Mouse (Mus musculus) hindbrain, embryonic 16.5 days (tissue): ENCODE measurements around the gene Plcg1. TPM values are rescaled to one million over a fixed set of nuclear protein-coding genes. Genes with fewer than 3 reads are reported as not detected.
A peak's percentile ranks its signal among the peaks of the same experiment; 100 is the strongest.

Experiments
- ATAC-seq: fragments of 200-750 bp; cut with Nextera tagmentation; 2 replicates; pipeline ENCODE4 v1.8.0; 2017; ENCODE audit warnings: moderate TSS enrichment, moderate library complexity
- H3K27ac ChIP-seq: fragments of 300-500 bp; sonication (generic); 2 replicates; pipeline ENCODE4 v1.5.1; 2014; ENCODE audit warnings: low read depth, mild to moderate bottlenecking, control low read depth, low read length, moderate library complexity
- H3K27me3 ChIP-seq: fragments of 300-500 bp; sonication (generic); replicated peaks from 2 replicates; pipeline ENCODE4 v1.6.1; 2014; ENCODE audit warnings: low read length; ENCODE audit not compliant: control insufficient read depth, insufficient read depth
- H3K36me3 ChIP-seq: fragments of 300-500 bp; sonication (generic); 2 replicates; pipeline ENCODE4 v1.6.1; 2014; ENCODE audit warnings: mild to moderate bottlenecking, low read length, moderate library complexity, mixed read lengths; ENCODE audit not compliant: control insufficient read depth, insufficient read depth
- H3K4me1 ChIP-seq: fragments of 300-500 bp; sonication (generic); 2 replicates; pipeline ENCODE4 v1.6.1; 2014; ENCODE audit warnings: low read depth, low read length; ENCODE audit not compliant: control insufficient read depth, insufficient read depth
- H3K4me2 ChIP-seq: fragments of 300-500 bp; sonication (generic); 2 replicates; pipeline ENCODE4 v1.6.1; 2014; ENCODE audit warnings: mild to moderate bottlenecking, low read length, control low read depth, moderate library complexity
- H3K4me3 ChIP-seq: fragments of 300-500 bp; sonication (generic); 2 replicates; pipeline ENCODE4 v1.5.1; 2014; ENCODE audit warnings: mild to moderate bottlenecking, low read length, control low read depth, moderate library complexity
- H3K9ac ChIP-seq: fragments of 300-500 bp; sonication (generic); 2 replicates; pipeline ENCODE4 v1.6.1; 2014; ENCODE audit warnings: low read depth, mild to moderate bottlenecking, control low read depth, low read length, moderate library complexity
- H3K9me3 ChIP-seq: fragments of 300-500 bp; sonication (generic); 2 replicates; pipeline ENCODE4 v1.6.1; 2014; ENCODE audit warnings: mild to moderate bottlenecking, low read length, moderate library complexity; ENCODE audit not compliant: control insufficient read depth
- WGBS: fragments of 180-500 bp; shearing (Covaris S2); extraction: QIAGEN DNeasy Blood & Tissue Kit; methylation state at CpG from one replicate; pipeline ENCODE4 v1.1.7; 2014; 5-methylcytosine and 5-hydroxymethylcytosine counted together
- polyA plus RNA-seq: library from polyadenylated mRNA; unstranded; fragments of >200 nt; fragmentation: Nextera tagmentation; extraction: Ambion mirVana; gene quantifications from 2 replicates; pipeline ENCODE4 v1.2.1, GENCODE M21; 2015

The Plcg1 gene
- polyA plus RNA-seq, 1 experiment from 2014 or later: 41.5 TPM

DNA sequence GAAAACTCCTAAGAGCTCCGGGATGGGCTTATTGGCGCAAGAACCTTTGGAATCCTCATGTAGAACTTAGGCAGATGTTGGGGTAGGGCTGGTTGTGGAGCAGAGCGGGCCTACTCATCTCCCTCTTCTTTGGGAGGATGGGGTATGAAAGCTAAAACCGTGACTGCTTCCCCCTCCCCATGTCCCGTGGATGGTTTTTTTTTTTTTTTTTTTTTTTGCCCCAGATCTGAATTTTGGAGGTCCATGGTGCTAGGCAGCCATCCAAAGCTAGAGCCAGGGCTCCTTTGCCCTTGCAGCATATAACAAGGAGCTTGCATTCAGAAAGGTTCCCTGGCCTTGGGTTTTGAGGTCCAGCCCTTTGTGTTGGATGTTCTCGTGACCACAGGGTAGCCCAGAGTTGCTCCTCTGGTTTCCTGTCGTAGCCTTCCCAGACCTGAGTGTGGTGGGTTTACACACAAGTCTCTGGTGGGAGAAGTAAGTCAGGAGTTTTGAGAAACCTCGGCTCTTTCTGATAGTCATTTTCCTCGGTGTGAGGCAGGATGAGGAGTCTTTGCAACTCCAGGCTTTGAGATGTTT is 1.4 kb downstream of the Plcg1 start:
- Histone ChIP-seq H3K27me3 (no peaks in the 10 kb centered on the region), H3K27ac (peak overlapping the region; percentile 98), H3K4me3 (peak overlapping the region; percentile 96), H3K9ac (peak overlapping the region; percentile 100), H3K36me3 (no peaks in the 10 kb centered on the region), H3K4me2 (peak overlapping the region; percentile 89), H3K9me3 (no peaks in the 10 kb centered on the region), H3K4me1 (peaks cover 36% of the 10 kb centered on the region)
- no peak for ATAC-seq
- 31% methylated on average over 9 of the region's 9 CpGs for WGBS

GRCm38 (mm10) chr2:160733131-160733531 is 2.0 kb downstream of the Plcg1 start:
- ATAC-seq: no peak
- Histone ChIP-seq H3K9me3 (no peaks in the 10 kb centered on the region), H3K36me3 (no peaks in the 10 kb centered on the region), H3K4me3 (peak overlapping the region; percentile 96), H3K4me2 (peak overlapping the region; percentile 89), H3K27me3 (no peaks in the 10 kb centered on the region), H3K9ac (peak overlapping the region; percentile 100), H3K27ac (no peak overlapping the region), H3K4me1 (peaks cover 39% of the 10 kb centered on the region)
- WGBS: 58% methylated on average over 7 of the region's 7 CpGs

GRCm38 (mm10) chr2:160734331-160734730 is 3.2 kb downstream of the Plcg1 start:
- no peaks in the 10 kb centered on the region for H3K27me3 ChIP-seq
- H3K36me3 ChIP-seq: no peaks in the 10 kb centered on the region
- H3K4me2 ChIP-seq: peak overlapping the region; percentile 89; the same call in 1 of the 2 replicates
- H3K9ac ChIP-seq: no peak overlapping the region
- peaks cover 44% of the 10 kb centered on the region for H3K4me1 ChIP-seq
- 86% methylated on average over 3 of the region's 3 CpGs for WGBS
- no peaks in the 10 kb centered on the region for H3K9me3 ChIP-seq
- H3K27ac ChIP-seq: no peak overlapping the region
- no peak for ATAC-seq
- H3K4me3 ChIP-seq: no peak overlapping the region

DNA sequence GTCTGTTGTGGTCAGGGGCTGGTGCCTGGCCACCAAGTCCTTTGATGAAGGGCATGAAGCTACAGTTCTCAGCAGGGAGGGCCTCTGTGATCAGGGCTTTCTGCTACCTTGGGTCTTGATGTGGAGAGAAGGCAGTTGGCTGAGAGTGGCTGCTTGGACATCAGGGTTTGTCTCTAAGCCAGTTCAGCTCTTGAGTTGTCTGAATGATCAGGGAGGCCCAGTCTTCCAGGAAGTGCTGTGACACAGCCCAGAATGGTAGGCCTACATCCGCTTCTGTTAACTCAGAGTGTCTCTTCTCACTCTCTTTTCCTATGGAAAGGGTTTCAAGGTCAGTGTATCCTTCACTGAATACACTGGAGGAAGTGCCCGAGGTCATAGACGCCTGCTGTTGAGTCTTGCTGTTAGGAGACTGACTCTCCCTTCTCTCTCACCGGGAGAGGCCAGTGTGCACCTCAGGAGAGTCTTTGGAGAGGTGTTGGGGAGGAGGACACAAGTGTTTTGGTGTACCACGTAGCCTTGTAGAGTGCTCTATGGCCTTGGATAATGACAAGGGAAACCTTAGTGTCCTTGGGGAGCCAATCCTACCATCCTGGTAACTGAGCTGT is 4.7 kb downstream of the Plcg1 start:
- H3K9ac ChIP-seq: no peak overlapping the region
- H3K27ac ChIP-seq: no peak overlapping the region
- H3K27me3 ChIP-seq: no peaks in the 10 kb centered on the region
- no peaks in the 10 kb centered on the region for H3K36me3 ChIP-seq
- no peak overlapping the region for H3K4me2 ChIP-seq
- H3K4me1 ChIP-seq: peaks cover 49% of the 10 kb centered on the region
- no peak for ATAC-seq
- H3K4me3 ChIP-seq: no peak overlapping the region
- H3K9me3 ChIP-seq: no peaks in the 10 kb centered on the region
- 84% methylated on average over 5 of the region's 5 CpGs for WGBS

GRCm38 (mm10) chr2:160736466-160736865 is 5.4 kb downstream of the Plcg1 start:
- no peak overlapping the region for H3K9ac ChIP-seq

DNA sequence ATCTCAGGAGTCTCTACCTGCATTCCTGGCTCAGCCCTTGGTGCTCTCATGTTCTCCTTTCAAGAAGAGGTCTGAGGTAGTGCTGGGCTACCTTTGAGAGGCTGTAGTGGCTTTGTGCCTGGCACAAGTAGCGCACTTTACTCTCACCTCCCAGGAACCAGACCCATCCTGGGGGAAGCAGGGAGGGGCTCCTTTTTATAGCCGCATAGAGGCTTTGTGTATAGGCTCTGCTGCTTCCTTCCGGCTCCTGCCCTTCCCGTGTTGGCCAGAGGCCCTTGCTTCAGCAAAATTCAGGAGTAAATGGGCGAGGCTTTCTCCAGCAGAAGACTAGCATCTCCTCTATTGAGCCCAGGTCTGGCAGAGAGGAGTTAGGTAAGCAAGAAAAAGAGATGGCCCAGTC is 7.3 kb downstream of the Plcg1 start:
- Histone ChIP-seq H3K36me3 (no peaks in the 10 kb centered on the region), H3K27me3 (no peaks in the 10 kb centered on the region), H3K27ac (no peak overlapping the region), H3K9ac (no peak overlapping the region), H3K4me2 (no peak overlapping the region), H3K4me3 (no peak overlapping the region), H3K9me3 (no peaks in the 10 kb centered on the region), H3K4me1 (peaks cover 55% of the 10 kb centered on the region)
- whole genome bisulfite sequencing: 78% methylated on average over 5 of the region's 5 CpGs
- ATAC-seq: no peak

More at GRCm38 (mm10) chr2:160736466-160736865, 5.4 kb downstream of the Plcg1 start:
- no peak for ATAC-seq
- Histone ChIP-seq H3K4me3 (no peak overlapping the region), H3K4me1 (peaks cover 54% of the 10 kb centered on the region), H3K36me3 (no peaks in the 10 kb centered on the region), H3K27me3 (no peaks in the 10 kb centered on the region), H3K27ac (no peak overlapping the region), H3K9me3 (no peaks in the 10 kb centered on the region), H3K4me2 (no peak overlapping the region)
- 91% methylated on average over 3 of the region's 3 CpGs for WGBS

- no peak overlapping the region for H3K9ac ChIP-seq
- no peak for ATAC-seq
- 54% methylated on average over 2 of the region's 2 CpGs for WGBS
- no peak overlapping the region for H3K4me3 ChIP-seq
- no peaks in the 10 kb centered on the region for H3K9me3 ChIP-seq
- H3K27ac ChIP-seq: peak overlapping the region; percentile 27; the same call in 1 of the 2 replicates
- peaks cover 40% of the 10 kb centered on the region for H3K4me1 ChIP-seq
- no peak overlapping the region for H3K4me2 ChIP-seq
- no peaks in the 10 kb centered on the region for H3K36me3 ChIP-seq
- H3K27me3 ChIP-seq: no peaks in the 10 kb centered on the region
Observed at GRCm38 (mm10) chr2:160739647-160740356, 8.7 kb downstream of the Plcg1 start.

DNA sequence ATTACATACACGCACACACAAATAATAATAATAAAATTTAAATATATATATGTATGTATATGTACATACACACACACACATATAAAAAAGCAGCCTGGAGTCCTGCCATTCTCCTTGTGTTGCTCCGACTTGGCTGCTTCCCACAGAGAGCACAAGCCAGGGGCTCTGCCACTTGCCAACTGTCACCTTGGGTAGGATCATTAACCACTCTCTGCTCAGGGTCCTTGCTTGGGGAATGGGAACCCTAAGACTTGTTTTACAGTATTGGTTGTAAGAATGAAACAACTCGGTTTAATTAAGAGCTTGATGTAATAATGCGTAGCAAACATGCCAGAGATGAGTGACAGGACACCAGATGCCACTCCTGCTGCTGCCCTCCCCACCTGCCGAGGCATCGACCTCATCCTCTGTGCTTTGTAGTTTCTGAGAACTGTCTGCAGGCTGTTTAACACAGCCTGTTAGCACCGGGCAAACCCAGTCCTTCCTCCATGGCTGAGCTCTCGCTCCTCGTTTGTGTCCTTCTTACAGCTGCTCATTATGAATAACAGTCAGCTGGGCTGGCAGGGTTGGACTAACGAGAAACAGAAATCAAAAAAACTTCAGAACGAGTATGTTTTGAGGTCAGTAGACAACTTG is 9.5 kb downstream of the Plcg1 start:
- H3K9ac ChIP-seq: no peak overlapping the region
- H3K36me3 ChIP-seq: no peaks in the 10 kb centered on the region
- 47% methylated on average over 11 of the region's 11 CpGs for WGBS
- ATAC-seq: no peak; the same call in 1 of the 2 replicates
- H3K4me3 ChIP-seq: no peak overlapping the region
- no peaks in the 10 kb centered on the region for H3K9me3 ChIP-seq
- H3K4me2 ChIP-seq: no peak overlapping the region
- H3K4me1 ChIP-seq: peaks cover 36% of the 10 kb centered on the region
- no peaks in the 10 kb centered on the region for H3K27me3 ChIP-seq
- H3K27ac ChIP-seq: peak overlapping the region; percentile 44

DNA sequence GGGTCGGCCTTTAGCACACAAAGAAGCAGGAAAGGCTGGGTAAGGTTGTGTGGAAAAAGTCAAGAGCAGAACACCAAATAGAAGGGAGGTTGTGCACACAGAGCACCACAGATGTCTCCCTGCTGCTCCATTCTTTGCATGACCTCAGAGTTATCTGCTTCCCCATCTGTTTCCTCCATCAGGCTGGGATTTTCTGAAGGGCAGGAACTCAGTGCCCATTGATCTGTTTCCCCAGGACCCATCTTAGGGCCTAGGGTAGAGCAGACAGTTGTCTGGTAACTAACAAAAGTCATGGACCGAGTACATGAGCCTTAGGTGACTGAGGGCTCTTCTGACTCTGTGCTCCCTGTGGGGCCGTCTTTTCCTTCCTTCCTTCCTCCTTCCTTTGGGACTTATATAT is 10.5 kb downstream of the Plcg1 start:
- WGBS: 89% methylated on average over 3 of the region's 3 CpGs
- Histone ChIP-seq H3K4me2 (no peak overlapping the region), H3K4me1 (peaks cover 36% of the 10 kb centered on the region), H3K9me3 (no peaks in the 10 kb centered on the region), H3K36me3 (no peaks in the 10 kb centered on the region), H3K4me3 (no peak overlapping the region), H3K27ac (peak overlapping the region; percentile 9; the same call in 1 of the 2 replicates), H3K27me3 (no peaks in the 10 kb centered on the region), H3K9ac (no peak overlapping the region)
- no peak for ATAC-seq
